Mouse (Mus musculus) stomach, postnatal 0 days (tissue): ENCODE data around the gene Gsto1. TPM values are rescaled to one million over a fixed set of nuclear protein-coding genes. Genes with fewer than 3 reads are reported as not detected.

ENCODE experiments used
- ATAC-seq: fragments of 200-750 bp; cut with Nextera tagmentation; 2 replicates; pipeline ENCODE4 v1.8.0; 2017; ENCODE audit not compliant: low FRiP score, low TSS enrichment
- DNase-seq: peaks from one replicate; pipeline ENCODE4 v3.0.0-alpha.2; 2016; ENCODE audit warnings: low spot score
- H3K27ac ChIP-seq: fragments of 300-500 bp; sonication (generic); replicated peaks from 2 replicates; pipeline ENCODE4 v1.5.1; 2014; ENCODE audit warnings: mild to moderate bottlenecking, control low read depth
- H3K27me3 ChIP-seq: fragments of 300-500 bp; sonication (generic); 2 replicates; pipeline ENCODE4 v1.6.1; 2014; ENCODE audit warnings: low read length; ENCODE audit not compliant: control insufficient read depth, insufficient read depth
- H3K36me3 ChIP-seq: fragments of 300-500 bp; sonication (generic); 2 replicates; pipeline ENCODE4 v1.6.1; 2014; ENCODE audit warnings: low read length, mixed read lengths; ENCODE audit not compliant: control insufficient read depth, insufficient read depth
- H3K4me1 ChIP-seq: fragments of 300-500 bp; sonication (generic); replicated peaks from 2 replicates; pipeline ENCODE4 v1.6.1; 2014; ENCODE audit warnings: antibody characterized with exemption; ENCODE audit not compliant: control insufficient read depth, insufficient read depth
- H3K4me2 ChIP-seq: fragments of 300-500 bp; sonication (generic); replicated peaks from 2 replicates; pipeline ENCODE4 v1.6.1; 2014; ENCODE audit warnings: low read depth, mild to moderate bottlenecking, control low read depth, moderate library complexity
- H3K4me3 ChIP-seq: fragments of 300-500 bp; sonication (generic); 2 replicates; pipeline ENCODE4 v1.5.1; 2014; ENCODE audit warnings: low read depth, low read length, control low read depth
- H3K9ac ChIP-seq: fragments of 300-500 bp; sonication (generic); 2 replicates; pipeline ENCODE4 v1.6.1; 2014; ENCODE audit warnings: mild to moderate bottlenecking, low read length, control low read depth, mixed read lengths
- H3K9me3 ChIP-seq: fragments of 300-500 bp; sonication (generic); 2 replicates; pipeline ENCODE4 v1.6.1; 2016; ENCODE audit warnings: low read length; ENCODE audit not compliant: control insufficient read depth
- CTCF ChIP-seq: IDR thresholded peaks from 2 replicates; pipeline ENCODE4 v1.5.1; 2016; ENCODE audit warnings: antibody characterized with exemption, low read depth, mild to moderate bottlenecking, moderate library complexity
- EP300 ChIP-seq: optimal IDR thresholded peaks from 2 replicates; pipeline ENCODE3; 2016; ENCODE audit warnings: antibody characterized with exemption
- WGBS: fragments of 180-500 bp; shearing (Covaris S2); extraction: QIAGEN DNeasy Blood & Tissue Kit; methylation state at CpG from one replicate; pipeline ENCODE4 v1.1.7; 2014; 5-methylcytosine and 5-hydroxymethylcytosine counted together
- polyA plus RNA-seq: library from polyadenylated mRNA; unstranded; fragments of >200 nt; fragmentation: Nextera tagmentation; extraction: Ambion mirVana; gene quantifications from 2 replicates; pipeline ENCODE4 v1.2.1, GENCODE M21; 2015

The Gsto1 gene
- polyA plus RNA-seq, 1 experiment from 2014 or later = 3,153 TPM

GRCm38 (mm10) chr19:47870102-47870666 lies 15.4 kb downstream of the Gsto1 start:
- WGBS = 51% methylated on average over 7 of the region's 7 CpGs
- Histone ChIP-seq H3K9me3 (no peaks in the 10 kb centered on the region), H3K4me1 (no peaks in the 10 kb centered on the region), H3K27ac (peak overlapping the region; percentile 73), H3K27me3 (no peaks in the 10 kb centered on the region), H3K9ac (no peak overlapping the region), H3K4me3 (no peak overlapping the region), H3K4me2 (peak overlapping the region; percentile 14; the same call in 1 of the 2 replicates), H3K36me3 (no peaks in the 10 kb centered on the region)
- ATAC-seq (no peak), DNase-seq (peak; percentile 33)
- TF ChIP-seq CTCF (no peak), EP300 (no peak)

GRCm38 (mm10) chr19:47871515-47871914 lies 16.7 kb downstream of the Gsto1 start:
- H3K9me3 ChIP-seq = no peaks in the 10 kb centered on the region
- H3K4me1 ChIP-seq = no peaks in the 10 kb centered on the region
- no peak for ATAC-seq
- peak; percentile 65 for TF ChIP-seq CTCF
- no peak for TF ChIP-seq EP300
- 40% methylated on average over 10 of the region's 10 CpGs for WGBS
- no peaks in the 10 kb centered on the region for H3K36me3 ChIP-seq
- no peak for DNase-seq
- no peak overlapping the region for H3K4me3 ChIP-seq
- H3K27me3 ChIP-seq = no peaks in the 10 kb centered on the region
- no peak overlapping the region for H3K9ac ChIP-seq
- H3K4me2 ChIP-seq = no peak overlapping the region
- H3K27ac ChIP-seq = no peak overlapping the region

- no peak overlapping the region for H3K27ac ChIP-seq
- H3K4me2 ChIP-seq = no peak overlapping the region
- H3K36me3 ChIP-seq = no peaks in the 10 kb centered on the region
- DNase-seq = no peak
- TF ChIP-seq EP300 (no peak), CTCF (no peak)
- H3K9me3 ChIP-seq = no peaks in the 10 kb centered on the region
- H3K9ac ChIP-seq = no peak overlapping the region
- ATAC-seq = peak; percentile 36; the same call in 1 of the 2 replicates
- no peak overlapping the region for H3K4me3 ChIP-seq
- H3K4me1 ChIP-seq = no peaks in the 10 kb centered on the region
- H3K27me3 ChIP-seq = no peaks in the 10 kb centered on the region
- WGBS = 57% methylated on average over 15 of the region's 15 CpGs
Measured at GRCm38 (mm10) chr19:47876252-47876651, 21.5 kb downstream of the Gsto1 start.

- DNase-seq (no peak), ATAC-seq (no peak)
- no peaks in the 10 kb centered on the region for H3K36me3 ChIP-seq
- H3K27ac ChIP-seq = no peak overlapping the region
- no peak overlapping the region for H3K4me3 ChIP-seq
- H3K9ac ChIP-seq = no peak overlapping the region
- no peak overlapping the region for H3K4me2 ChIP-seq
- no peaks in the 10 kb centered on the region for H3K4me1 ChIP-seq
- H3K27me3 ChIP-seq = no peaks in the 10 kb centered on the region
- TF ChIP-seq EP300 = no peak
- no peak for TF ChIP-seq CTCF
- WGBS = 76% methylated on average over 7 of the region's 7 CpGs
- no peaks in the 10 kb centered on the region for H3K9me3 ChIP-seq
Measured at GRCm38 (mm10) chr19:47881538-47881937, 26.8 kb downstream of the Gsto1 start.

GRCm38 (mm10) chr19:47882151-47882881 lies 27.5 kb downstream of the Gsto1 start:
- Histone ChIP-seq H3K36me3 (no peaks in the 10 kb centered on the region), H3K27me3 (no peaks in the 10 kb centered on the region), H3K9me3 (no peaks in the 10 kb centered on the region), H3K4me3 (no peak overlapping the region), H3K27ac (no peak overlapping the region), H3K4me2 (no peak overlapping the region), H3K4me1 (no peaks in the 10 kb centered on the region), H3K9ac (no peak overlapping the region)
- WGBS = 22% methylated on average over 11 of the region's 11 CpGs
- TF ChIP-seq EP300 = no peak
- TF ChIP-seq CTCF = peak; percentile 100
- peak; percentile 90 for DNase-seq
- peak; percentile 62 for ATAC-seq

- DNase-seq (no peak), ATAC-seq (no peak)
- Histone ChIP-seq H3K27ac (no peak overlapping the region), H3K4me3 (no peak overlapping the region), H3K4me2 (no peak overlapping the region), H3K27me3 (no peaks in the 10 kb centered on the region), H3K4me1 (no peaks in the 10 kb centered on the region), H3K9ac (no peak overlapping the region), H3K36me3 (no peaks in the 10 kb centered on the region), H3K9me3 (no peaks in the 10 kb centered on the region)
- WGBS = 59% methylated on average over 9 of the region's 9 CpGs
- TF ChIP-seq EP300 (no peak), CTCF (no peak)
Measured at GRCm38 (mm10) chr19:47882882-47883254, 28.1 kb downstream of the Gsto1 start.
